Mouse (Mus musculus): Measurements from ENCODE around the gene Olfr38. TPM values are rescaled to one million over a fixed set of nuclear protein-coding genes. Genes with fewer than 3 reads are reported as not detected.

Olfr38 gene
- polyA plus RNA-seq, 1 experiment from 2014 or later: not detected

DNA sequence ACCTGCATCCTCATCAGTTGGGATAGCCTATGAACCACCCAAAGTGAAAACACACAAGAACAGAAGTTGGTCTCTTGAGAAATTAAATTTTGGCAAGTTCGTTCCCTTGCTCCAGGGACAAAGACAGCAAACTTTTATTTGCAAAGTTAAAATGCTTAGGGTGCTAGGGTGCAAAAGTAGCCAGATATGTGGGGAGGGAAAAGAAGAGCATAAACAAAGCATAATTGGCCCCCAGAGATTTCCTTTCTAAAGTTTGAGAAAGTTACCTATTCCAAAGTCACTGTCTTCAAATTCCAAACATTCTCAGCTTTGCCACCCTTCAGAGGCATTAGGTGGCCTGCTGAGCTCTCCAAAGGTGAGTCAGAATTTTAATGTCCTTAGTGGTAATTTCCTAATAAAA is 55.4 kb downstream of the Olfr38 start, which contains the start of gene Olfr450:
Gene Olfr450, plus strand, starts transcription at position 301 of the 400 bp plus-strand sequence.
- no peak for ATAC-seq
- H3K27me3 ChIP-seq (replicated peaks): no peaks in the 10 kb centered on the region
- H3K4me2 ChIP-seq (replicated peaks): no peak within 1 kb of the TSS
- H3K4me3 ChIP-seq (replicated peaks): no peak within 1 kb of the TSS
- no peak within 1 kb of the TSS for H3K27ac ChIP-seq
- H3K9me3 ChIP-seq: no peaks in the 10 kb centered on the region
- 91% methylated on average over 1 of the region's 1 CpGs for WGBS
- no peaks in the 10 kb centered on the region for H3K4me1 ChIP-seq (replicated peaks)
- H3K9ac ChIP-seq: no peak within 1 kb of the TSS
- H3K36me3 ChIP-seq: no peaks in the 10 kb centered on the region

Other genes starting within 250 kb of the Olfr38 start
- gene Olfr455, start 208.8 kb upstream of the Olfr38 start, polyA plus RNA-seq (2015; fragmentation: Nextera tagmentation; extraction: Ambion mirVana): not detected in 2 replicates
- not detected in 2 replicates for gene Tcaf3, start 158.7 kb upstream of the Olfr38 start, polyA plus RNA-seq (2015; fragmentation: Nextera tagmentation; extraction: Ambion mirVana)
- 6.0 and 6.4 TPM in 2 replicates for gene Tcaf2, start 111.2 kb upstream of the Olfr38 start, polyA plus RNA-seq (2015; fragmentation: Nextera tagmentation; extraction: Ambion mirVana)
- gene Tcaf1, start 46.3 kb upstream of the Olfr38 start, polyA plus RNA-seq (2015; fragmentation: Nextera tagmentation; extraction: Ambion mirVana): 55.7 and 57.7 TPM in 2 replicates
- not detected in 2 replicates for gene Olfr453, start 17.0 kb upstream of the Olfr38 start, polyA plus RNA-seq (2015; fragmentation: Nextera tagmentation; extraction: Ambion mirVana)
- not detected in 2 replicates for gene Olfr452, start 28.7 kb downstream of the Olfr38 start, polyA plus RNA-seq (2015; fragmentation: Nextera tagmentation; extraction: Ambion mirVana)
- gene Olfr450, start 55.5 kb downstream of the Olfr38 start, polyA plus RNA-seq (2015; fragmentation: Nextera tagmentation; extraction: Ambion mirVana): not detected in 2 replicates
- gene Olfr449, start 78.0 kb downstream of the Olfr38 start, polyA plus RNA-seq (2015; fragmentation: Nextera tagmentation; extraction: Ambion mirVana): not detected in 2 replicates
- gene Olfr448, start 134.0 kb downstream of the Olfr38 start, polyA plus RNA-seq (2015; fragmentation: Nextera tagmentation; extraction: Ambion mirVana): not detected in 2 replicates
- not detected in 2 replicates for gene Olfr447, start 152.5 kb downstream of the Olfr38 start, polyA plus RNA-seq (2015; fragmentation: Nextera tagmentation; extraction: Ambion mirVana)
- not detected in 2 replicates for gene Olfr446, start 165.0 kb downstream of the Olfr38 start, polyA plus RNA-seq (2015; fragmentation: Nextera tagmentation; extraction: Ambion mirVana)
- gene Olfr444, start 192.7 kb downstream of the Olfr38 start, polyA plus RNA-seq (2015; fragmentation: Nextera tagmentation; extraction: Ambion mirVana): not detected in 2 replicates

Measured in intestine, embryonic 15.5 days (tissue).